Mouse (Mus musculus) MN1 (cell line): ENCODE measurements around the gene Ift88.

ENCODE experiments used
- DNase-seq: peaks from one replicate; pipeline ENCODE4 v3.0.0-alpha.2; 2016; ENCODE audit warnings: low spot score

Gene Ift88

GRCm38 (mm10) chr14:57423432-57424211, at the start of gene Ift88:
Gene Ift88, plus strand, starts transcription at chr14:57424062.
- peak; percentile 94 for DNase-seq

DNA sequence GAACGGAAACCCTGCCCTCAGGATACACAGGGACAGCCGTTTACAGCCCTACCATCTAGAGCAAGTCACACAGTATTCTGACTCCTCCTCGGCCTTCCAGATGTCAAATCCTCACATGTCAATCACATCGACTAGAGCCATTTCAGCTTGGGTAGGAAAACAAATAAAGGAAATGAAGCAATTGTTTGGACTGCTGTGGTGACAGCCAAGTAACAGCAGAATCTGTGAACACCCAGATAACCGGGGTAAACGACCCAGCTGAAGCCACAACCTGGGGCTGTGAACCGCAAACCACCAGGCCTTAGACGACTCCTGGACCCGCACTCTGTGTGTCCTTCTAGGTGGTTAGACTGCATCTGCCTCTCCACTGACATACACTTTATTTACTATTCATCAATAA, 48.7 kb upstream of the Ift88 start:
- DNase-seq: no peak

GRCm38 (mm10) chr14:57376016-57376415, 47.8 kb upstream of the Ift88 start:
- DNase-seq: no peak

GRCm38 (mm10) chr14:57376956-57377355, 46.9 kb upstream of the Ift88 start:
- DNase-seq: no peak

GRCm38 (mm10) chr14:57377531-57377930, 46.3 kb upstream of the Ift88 start:
- no peak for DNase-seq

DNA sequence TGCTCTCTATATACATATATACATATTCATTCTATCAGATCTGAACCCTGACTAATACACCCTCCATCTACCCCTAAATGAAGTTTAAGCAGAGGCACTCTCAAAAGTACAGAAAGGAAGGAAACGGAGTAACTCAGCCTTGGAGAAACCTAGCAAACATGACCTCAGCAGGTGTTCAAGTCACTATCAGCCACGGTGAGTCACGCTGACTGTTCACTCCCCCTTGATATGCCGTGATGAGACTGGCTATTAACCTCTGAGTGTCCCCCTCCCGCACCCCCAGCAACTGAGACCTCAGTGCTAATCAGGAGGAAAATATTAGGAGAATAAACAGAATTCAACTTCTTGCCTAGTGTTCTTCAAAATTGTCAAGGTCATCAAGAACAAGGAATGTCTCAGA, 38.2 kb upstream of the Ift88 start:
- DNase-seq: no peak

GRCm38 (mm10) chr14:57386758-57387561, 36.9 kb upstream of the Ift88 start:
- no peak for DNase-seq

DNA sequence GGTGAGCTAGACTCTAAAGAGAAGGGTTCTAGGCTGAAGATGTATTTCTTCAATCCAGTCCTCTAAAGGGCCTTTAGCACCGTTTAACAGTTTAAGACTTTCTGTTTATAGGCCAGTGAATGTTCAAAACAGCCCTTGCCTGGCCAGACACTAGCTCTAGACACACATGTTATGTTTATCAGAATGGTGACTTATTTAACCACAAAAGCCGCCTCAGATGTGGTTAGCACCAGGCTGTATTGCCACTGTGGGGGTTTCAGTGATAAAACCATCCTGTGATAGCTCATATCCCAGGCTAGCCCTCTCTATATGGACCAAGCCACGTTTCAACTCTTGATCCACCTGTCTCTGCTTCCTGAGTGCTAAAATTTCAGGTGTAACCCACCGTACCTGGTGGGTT, 32.2 kb upstream of the Ift88 start:
- no peak for DNase-seq

- DNase-seq: no peak
Measured at GRCm38 (mm10) chr14:57392278-57392677, 31.6 kb upstream of the Ift88 start.

GRCm38 (mm10) chr14:57395470-57395869, 28.4 kb upstream of the Ift88 start:
- no peak for DNase-seq

- no peak for DNase-seq
Measured at GRCm38 (mm10) chr14:57397221-57397620, 26.6 kb upstream of the Ift88 start.

DNA sequence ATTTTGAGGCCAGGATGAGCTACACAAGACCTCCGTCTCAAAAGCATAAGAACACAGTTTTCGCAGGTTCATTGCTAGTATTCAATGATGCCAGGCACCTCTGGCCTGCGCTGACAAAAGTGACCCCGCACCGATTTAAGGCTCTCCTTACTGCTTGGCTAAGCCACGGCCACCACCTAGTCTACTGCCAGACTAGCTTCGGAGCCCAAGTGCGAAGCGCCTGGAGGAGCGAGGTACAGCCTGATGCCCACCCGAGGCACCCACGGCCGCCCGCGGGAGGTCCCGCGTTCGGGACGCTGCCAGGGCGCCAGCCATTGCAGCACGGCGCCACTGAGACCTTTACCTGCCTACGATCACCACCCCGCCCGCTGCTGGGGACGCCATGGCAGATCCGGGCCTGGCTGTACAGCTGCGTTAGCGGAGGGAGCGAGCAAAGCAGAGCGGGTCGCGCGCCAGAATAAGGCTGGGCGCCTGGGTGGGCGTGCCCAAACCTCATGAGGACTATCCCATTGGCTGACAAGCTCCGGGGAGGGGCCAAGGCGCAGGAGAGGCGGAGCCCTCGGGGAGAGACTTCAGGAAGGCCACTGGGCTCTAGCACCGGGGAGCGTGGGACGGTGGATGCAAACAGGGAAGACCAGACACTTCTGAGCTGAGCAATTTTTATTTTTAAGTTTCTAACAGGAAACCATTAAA, 25.7 kb upstream of the Ift88 start, which contains the start of gene Cryl1:
Gene Cryl1, minus strand, starts transcription at position 465 of the 693 bp plus-strand sequence.
- peak; percentile 84 for DNase-seq

DNA sequence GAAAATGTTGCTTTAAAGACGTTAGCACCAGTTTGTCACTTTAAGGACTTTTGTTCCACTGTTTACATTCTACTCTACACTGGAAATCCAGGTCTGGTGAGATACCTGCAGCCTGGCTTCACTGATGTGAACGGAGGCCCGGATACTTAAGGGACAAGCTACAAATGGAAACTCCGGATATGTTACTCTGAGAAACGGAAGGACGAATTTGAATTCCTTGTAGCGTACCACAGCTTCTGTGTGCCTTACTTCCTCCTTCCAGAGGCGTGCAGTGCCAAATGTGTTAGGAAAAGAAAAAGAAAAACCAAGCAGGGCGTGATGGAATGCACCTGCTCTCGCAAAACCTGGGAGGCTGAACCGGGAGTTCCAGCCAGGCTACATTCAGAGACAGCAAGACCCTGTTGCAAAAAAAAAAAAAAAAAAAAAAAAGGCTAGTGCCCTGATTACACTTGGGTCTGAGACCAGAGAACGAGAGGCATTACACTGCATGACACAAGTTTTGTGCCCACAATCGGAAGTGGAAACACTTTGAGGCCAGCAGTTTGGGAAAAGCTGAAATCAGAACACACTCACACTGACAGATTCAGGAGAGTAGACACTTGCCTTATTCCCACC, 24.9 kb upstream of the Ift88 start:
- DNase-seq: no peak

DNA sequence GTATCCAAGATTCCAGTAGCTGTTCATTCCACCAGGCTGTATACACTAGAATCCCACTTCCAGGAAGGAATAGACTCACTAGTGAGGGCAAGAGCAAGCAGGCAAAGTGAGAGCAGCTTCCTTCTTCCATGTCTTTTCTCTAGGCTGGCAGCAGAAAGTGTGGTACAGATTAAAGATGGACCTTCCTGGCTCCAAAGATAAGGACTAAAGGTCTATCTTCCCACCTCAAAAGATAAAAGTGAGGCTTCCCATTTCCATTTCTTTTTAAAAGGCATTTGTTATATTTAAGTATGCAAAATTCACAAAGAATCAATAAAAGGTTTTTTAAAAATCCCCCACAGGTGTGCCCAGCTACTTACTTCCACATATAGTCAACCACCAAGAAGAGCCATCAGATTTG, 21.0 kb upstream of the Ift88 start:
- no peak for DNase-seq

DNA sequence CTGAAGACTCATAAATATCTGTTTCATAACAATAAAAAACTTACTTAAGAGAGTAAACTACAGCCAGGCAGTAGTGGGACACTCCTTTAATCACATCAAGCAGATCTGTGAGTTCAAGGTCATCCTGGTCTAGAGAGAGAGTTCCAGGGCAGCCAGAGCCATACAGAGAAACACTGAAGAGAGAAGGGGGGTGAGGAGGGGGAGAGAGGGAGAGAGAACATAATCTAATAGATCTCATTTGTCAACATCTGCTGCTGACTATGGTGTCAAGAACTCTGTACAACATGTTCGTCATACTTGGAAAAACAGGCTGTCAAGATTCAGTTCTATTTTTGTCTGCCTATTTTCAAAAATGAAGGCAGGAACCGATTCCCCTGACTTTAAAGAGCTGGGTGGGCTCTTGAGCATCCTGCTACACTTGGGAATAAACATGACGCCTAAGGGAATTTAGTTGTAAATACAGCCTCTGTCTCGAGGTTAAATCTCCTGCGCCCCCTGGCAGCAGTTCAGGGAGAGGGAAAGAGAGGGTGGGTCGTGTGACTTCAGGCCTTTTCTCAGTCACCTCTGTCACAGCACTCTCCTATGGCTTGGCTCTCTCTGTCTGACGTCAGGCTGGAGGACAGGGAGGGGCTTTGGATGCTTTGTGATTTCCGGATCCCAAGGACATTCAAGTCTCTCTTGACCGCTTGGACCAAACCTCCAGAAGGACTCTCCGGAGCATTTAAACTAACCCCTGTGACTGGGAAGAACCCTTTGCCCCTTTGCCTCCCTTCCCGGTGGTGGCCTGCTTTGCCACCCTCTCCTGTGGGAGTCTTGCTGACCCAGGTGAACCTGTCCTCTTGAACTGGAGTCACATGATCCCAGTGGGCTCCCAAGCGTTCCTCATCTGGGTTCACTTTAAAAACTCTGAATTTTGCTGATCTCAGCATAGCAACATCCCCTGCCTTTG, 16.5 kb upstream of the Ift88 start:
- DNase-seq: peak; percentile 63

- DNase-seq: no peak
Measured at GRCm38 (mm10) chr14:57408100-57408499, 15.8 kb upstream of the Ift88 start.

- DNase-seq: peak; percentile 54
Measured at GRCm38 (mm10) chr14:57409106-57409505, 14.8 kb upstream of the Ift88 start.

DNA sequence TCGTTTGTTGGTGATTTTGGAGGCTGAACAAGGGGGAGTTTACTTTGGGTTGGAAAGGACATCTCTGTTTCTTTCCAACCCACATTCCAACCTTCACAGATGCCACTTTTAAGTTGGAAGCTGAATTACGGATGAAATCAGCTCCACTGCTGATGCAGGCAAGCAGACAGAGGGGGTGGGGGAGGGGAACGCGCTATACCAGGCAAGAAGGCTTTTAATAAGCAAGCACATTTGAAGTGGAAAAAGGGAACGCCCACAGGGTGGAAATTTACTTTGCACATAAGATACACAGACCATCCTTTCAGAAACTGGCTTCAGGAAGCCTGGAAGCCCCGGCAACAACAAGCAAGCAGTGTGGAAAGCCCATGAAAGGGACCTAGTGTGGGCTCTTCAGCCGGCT, 11.7 kb upstream of the Ift88 start:
- DNase-seq: no peak

- DNase-seq: no peak
Measured at GRCm38 (mm10) chr14:57417187-57417586, 6.7 kb upstream of the Ift88 start.

DNA sequence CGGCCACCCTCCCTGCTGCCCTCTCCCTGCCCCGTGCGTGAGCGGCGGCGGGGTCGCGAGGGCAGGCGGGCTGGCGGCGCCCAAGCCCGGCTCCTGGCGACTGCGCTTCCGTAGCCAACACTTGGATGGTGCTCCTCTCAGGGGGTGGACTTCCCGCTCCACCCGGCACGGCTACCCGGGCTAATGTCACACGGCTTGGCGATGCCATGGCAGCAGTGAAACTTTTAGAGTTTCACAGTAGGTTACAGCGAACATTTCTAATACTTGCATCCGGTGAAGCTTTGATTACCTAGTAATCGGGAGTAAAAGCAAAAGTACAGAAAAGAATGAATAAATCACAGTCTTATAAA, 325 bp downstream of the Ift88 start:
- no peak for DNase-seq

- DNase-seq: no peak
Measured at GRCm38 (mm10) chr14:57430451-57430850, 6.6 kb downstream of the Ift88 start.
